Mouse (Mus musculus) gastrocnemius, postnatal 14 days (tissue): ENCODE measurements at regions not wholly inside any gene's neighbourhood (a gene's known extent, or its start where the extent isn't known, plus 50 kb on each side); places are given as distances from the start of the nearest gene placed in this dataset.

ENCODE experiments used
- DNase-seq: peaks from one replicate; pipeline ENCODE4 v3.0.0; 2021; ENCODE audit warnings: mixed read lengths
- intact Hi-C: fragments of 180-260 bp; cut with DNase I; formaldehyde crosslinking; loops from one replicate; pipeline ENCODE4 v1.15.1; 2025; ENCODE audit warnings: low total_unique reads

- intact Hi-C loops: no loop called here
- no peak for DNase-seq
Observed at GRCm38 (mm10) chr10:98840957-98841831, 73.0 kb upstream of the Atp2b1 start.

- intact Hi-C loops: no loop called here
- no peak for DNase-seq
Observed at GRCm38 (mm10) chr10:98841860-98842259, 72.3 kb upstream of the Atp2b1 start.

DNA sequence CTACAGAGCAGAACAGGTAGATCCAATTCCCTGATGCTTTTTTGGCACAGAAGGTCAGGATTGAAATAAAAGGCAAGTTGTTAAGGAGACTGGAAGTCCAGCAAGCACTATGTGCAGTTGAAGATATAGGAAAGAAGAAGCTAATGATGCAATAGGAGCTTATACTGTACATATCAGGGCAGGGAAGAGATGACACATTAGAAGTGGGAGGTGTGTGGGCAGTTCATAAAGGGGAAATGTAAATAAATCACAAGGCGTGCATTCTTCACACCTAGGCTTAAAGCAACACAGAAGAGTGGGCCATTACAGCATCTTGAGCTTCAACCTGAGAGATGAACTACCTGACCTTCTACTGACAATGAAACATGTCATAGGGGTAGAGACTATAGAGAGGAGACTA, 71.5 kb upstream of the Atp2b1 start:
- no peak for DNase-seq
- intact Hi-C loops: no loop called here

GRCm38 (mm10) chr10:98849851-98850250, 64.4 kb upstream of the Atp2b1 start:
- intact Hi-C loops: no loop called here
- DNase-seq: no peak

- intact Hi-C loops: no loop called here
- peak; percentile 40 for DNase-seq
Observed at GRCm38 (mm10) chr10:98857395-98857794, 56.8 kb upstream of the Atp2b1 start.

- no peak for DNase-seq
- intact Hi-C loops: no loop called here
Observed at GRCm38 (mm10) chr10:98861521-98861920, 52.7 kb upstream of the Atp2b1 start.

DNA sequence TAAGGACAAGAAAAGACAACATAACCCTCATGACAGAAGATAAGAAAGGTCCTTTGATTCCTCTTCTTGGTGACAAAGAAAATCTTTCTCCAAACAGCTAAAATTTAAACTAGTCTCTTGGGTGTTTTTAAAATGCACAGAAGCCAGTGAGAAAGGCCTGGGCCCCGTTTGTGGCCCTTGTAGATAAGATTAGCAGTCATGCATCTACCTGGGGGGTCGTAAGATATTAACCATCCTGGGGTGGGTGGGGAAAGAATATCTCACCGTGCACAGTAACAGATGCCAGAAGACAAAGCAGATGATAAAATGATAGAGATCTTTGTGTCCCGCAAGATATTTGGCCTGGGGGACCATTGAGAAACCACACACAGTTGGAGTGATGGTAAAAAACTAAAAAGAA, 51.5 kb upstream of the Atp2b1 start:
- intact Hi-C loops: no loop called here

DNA sequence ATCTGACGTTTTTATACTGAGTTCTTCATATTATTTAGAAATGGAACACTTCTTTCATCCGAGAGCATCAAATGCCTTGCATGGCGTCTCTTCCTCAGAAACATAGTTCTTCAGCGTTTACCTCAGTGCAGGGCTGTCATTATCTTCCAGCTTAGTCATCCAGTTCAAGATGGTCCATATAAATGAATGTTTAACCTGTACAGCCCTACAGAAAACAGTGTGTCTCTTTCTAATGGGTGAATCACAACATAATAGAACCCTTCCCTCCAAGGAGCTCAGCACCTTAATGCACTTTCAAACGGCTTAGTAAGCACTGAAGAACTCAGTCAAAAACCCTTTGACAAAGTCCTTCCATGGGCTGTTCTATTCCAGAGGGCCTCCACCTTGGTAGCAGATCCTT, 49.8 kb upstream of the Atp2b1 start:
- no peak for DNase-seq
- intact Hi-C loops: no loop called here

More for the DNA sequence above, 51.5 kb upstream of the Atp2b1 start:
- no peak for DNase-seq
